In the genomic region with DNA sequence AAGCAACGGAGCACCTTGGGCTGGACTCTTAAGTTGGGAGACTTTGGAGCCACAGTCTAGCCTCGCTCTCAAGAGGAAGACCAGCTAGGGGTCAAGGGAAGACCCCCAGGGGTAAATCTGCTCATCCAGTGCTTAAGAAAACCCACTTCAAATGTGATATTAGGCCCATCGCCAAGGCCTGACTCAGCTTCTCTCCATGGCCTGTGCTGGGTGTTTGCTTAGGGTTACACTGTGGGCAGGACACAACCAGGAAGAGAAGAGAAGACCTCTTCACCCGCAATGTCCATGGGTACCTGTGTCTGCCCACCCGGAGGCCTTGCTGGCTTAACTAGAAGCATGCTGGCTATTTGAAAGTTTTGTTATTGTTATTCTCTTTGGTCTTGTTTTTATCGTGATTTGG, we compare ENCODE assay signal across 15 mouse cellular contexts.
DNase-seq lines count a peak whose midpoint lies in the region; ATAC-seq and TF ChIP-seq lines count a peak whose summit lies in the region.
"Had no signal": no experiment of that assay in that cellular context is flagged by ENCODE, and none has a peak within 500 bp of the region (broad histone marks: within the 10 kb centered on the region; RNA-seq: fewer than 3 reads in every experiment).

No protein-coding gene starts in this region.

- H3K27me3 ChIP-seq in kidney, adult 2 months (replicated peaks; ENCODE audit: control insufficient read depth, insufficient read depth, low read length): no peaks in the 10 kb centered on the region
- H3K27me3 ChIP-seq in liver, embryonic 13.5 days: no peaks in the 10 kb centered on the region
- H3K27me3 ChIP-seq: forebrain, embryonic 13.5 days; lung, embryonic 15.5 days had no signal

- H3K9me3 ChIP-seq in liver, embryonic 13.5 days (replicated peaks): no peaks in the 10 kb centered on the region
- H3K9me3 ChIP-seq: forebrain, embryonic 13.5 days; heart, embryonic 10.5 days; lung, embryonic 15.5 days had no signal

- no peak for ATAC-seq in liver, embryonic 13.5 days (ENCODE audit: low read depth)
- ATAC-seq: forebrain, embryonic 13.5 days had no signal

- TF ChIP-seq POLR2A in kidney, adult 2 months (IDR thresholded peaks at IDR 0.05; ENCODE audit: low read depth, low read length): no peak

- 0 out of 2 replicates have a peak overlapping the region, but pooled peaks have one; percentile 28 for H3K4me2 ChIP-seq in liver, embryonic 13.5 days
- H3K4me2 ChIP-seq: forebrain, embryonic 13.5 days; lung, embryonic 15.5 days had no signal

- DNase-seq in kidney, adult 2 months: no peak
- no peak for DNase-seq in kidney, postnatal 25 days
- peak; percentile 84 for DNase-seq in 416B (ENCODE audit: low read depth)
- DNase-seq in adrenal gland, postnatal 25 days: peak; percentile 45
- DNase-seq in liver, embryonic 13.5 days: no peak
- no peak for DNase-seq in Muller cell, postnatal 12 days (ENCODE audit: inconsistent ontology term)
- DNase-seq in T-cell, adult 2 months (ENCODE audit: low spot score): no peak
- no peak for DNase-seq in thymus, postnatal 0 days (ENCODE audit: low spot score)
- DNase-seq: embryo, embryonic 11 days; right cerebral cortex, postnatal 25 days had no signal

- H3K4me1 ChIP-seq in kidney, adult 2 months (ENCODE audit: control insufficient read depth, insufficient read depth, low read length): peaks cover 14% of the 10 kb centered on the region
- peaks cover 25% of the 10 kb centered on the region for H3K4me1 ChIP-seq in liver, embryonic 13.5 days (replicated peaks)

- H3K4me3 ChIP-seq in kidney, adult 2 months (ENCODE audit: insufficient read depth, low read depth, low read length): no peak overlapping the region
- no peak overlapping the region for H3K4me3 ChIP-seq in liver, embryonic 13.5 days (replicated peaks)
- H3K4me3 ChIP-seq: forebrain, embryonic 13.5 days; gastrocnemius, adult 2 months; heart, embryonic 10.5 days; layer of hippocampus, adult 2 months; lung, embryonic 15.5 days had no signal

- no peak overlapping the region for H3K9ac ChIP-seq in liver, embryonic 13.5 days
- H3K9ac ChIP-seq: forebrain, embryonic 13.5 days; lung, embryonic 15.5 days had no signal

- TF ChIP-seq CTCF in kidney, adult 2 months (conservative IDR thresholded peaks at IDR 0.05; ENCODE audit: insufficient read depth, insufficient read length, low read depth, low read length): no peak

- H3K27ac ChIP-seq in kidney, adult 2 months (ENCODE audit: insufficient read depth, low read depth, low read length): 0 out of 2 replicates have a peak overlapping the region, but pooled peaks have one; percentile 7
- H3K27ac ChIP-seq in liver, embryonic 13.5 days: no peak overlapping the region
- H3K27ac ChIP-seq: forebrain, embryonic 13.5 days; heart, embryonic 10.5 days; layer of hippocampus, adult 2 months; lung, embryonic 15.5 days had no signal

- no peaks in the 10 kb centered on the region for H3K36me3 ChIP-seq in kidney, adult 2 months (ENCODE audit: control insufficient read depth, insufficient read depth, low read length)
- no peaks in the 10 kb centered on the region for H3K36me3 ChIP-seq in liver, embryonic 13.5 days
- H3K36me3 ChIP-seq: heart, embryonic 10.5 days; lung, embryonic 15.5 days had no signal

- 96% methylated on average over 6 of the region's 6 CpGs for WGBS in kidney, adult 2 months
- 64% methylated on average over 6 of the region's 6 CpGs for WGBS in liver, embryonic 13.5 days (ENCODE audit: insufficient replicate concordance)

Comparison
In these comparisons a context has a peak if more than half of its experiments do, and no peak if none do; other contexts are left out.
1. DNase-seq: peak in 416B (single experiment) and adrenal gland, postnatal 25 days (single experiment); none in kidney, adult 2 months (single experiment), kidney, postnatal 25 days (0 of 2), liver, embryonic 13.5 days (single experiment), Muller cell, postnatal 12 days (single experiment), T-cell, adult 2 months (single experiment) and thymus, postnatal 0 days (single experiment).